Mouse (Mus musculus): ENCODE data around the gene Zfp866. TPM values are rescaled to one million over a fixed set of nuclear protein-coding genes. Genes with fewer than 3 reads are reported as not detected.
A peak's percentile ranks its signal among the peaks of the same experiment; 100 is the strongest.

Zfp866 gene
- polyA plus RNA-seq, 1 experiment from 2014 or later: 7.4 TPM

DNA sequence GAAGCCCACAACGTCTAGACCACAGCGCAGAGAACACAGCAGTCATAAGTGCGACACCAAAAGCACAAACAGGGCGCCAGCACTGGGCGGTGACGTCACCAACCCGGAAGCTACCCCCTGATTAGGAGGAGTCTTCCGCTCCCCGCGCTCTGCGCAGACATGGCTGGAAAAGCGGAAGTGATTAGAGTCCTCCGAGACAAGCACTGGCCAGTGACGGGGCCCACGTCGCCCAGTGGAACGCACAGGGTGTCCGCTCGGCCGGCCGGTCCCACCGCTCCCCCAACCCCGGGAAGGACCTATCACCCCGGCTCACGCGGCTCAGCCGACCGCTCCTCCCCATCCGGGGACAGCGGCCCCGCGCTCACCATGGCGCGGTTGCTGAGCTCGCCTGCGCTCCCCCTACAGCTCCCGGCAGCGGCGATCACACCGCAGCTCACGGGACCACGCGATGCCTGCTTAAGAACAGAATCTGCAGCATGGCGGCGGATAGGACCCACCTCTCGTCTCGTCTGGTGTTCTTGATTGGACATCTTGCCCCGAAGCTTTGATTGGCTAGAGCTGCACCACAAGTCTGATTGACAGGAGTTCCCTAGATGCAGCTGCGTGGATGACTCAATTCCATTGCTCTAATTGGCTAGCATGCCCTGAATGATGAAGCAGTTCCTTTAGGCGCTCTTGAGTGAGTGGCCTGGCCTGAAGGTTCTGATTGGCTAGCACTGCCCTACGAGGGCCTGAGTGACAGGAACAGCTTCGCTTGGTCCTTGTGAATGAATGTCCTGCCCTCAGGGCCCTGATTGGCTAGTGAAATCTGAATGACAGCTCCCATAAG, 74.4 kb downstream of the Zfp866 start:
- H3K27ac ChIP-seq (replicated peaks): peak overlapping the region; percentile 99
- under 1% methylated on average over 52 of the region's 52 CpGs for WGBS (ENCODE audit: insufficient replicate concordance)
- peak overlapping the region; percentile 75 for H3K4me2 ChIP-seq
- no peaks in the 10 kb centered on the region for H3K9me3 ChIP-seq (replicated peaks)
- ATAC-seq (ENCODE audit: insufficient read depth): peak; percentile 97
- peak overlapping the region; percentile 86 for H3K4me3 ChIP-seq (replicated peaks)
- H3K27me3 ChIP-seq: no peaks in the 10 kb centered on the region
- H3K36me3 ChIP-seq (replicated peaks): peaks cover 21% of the 10 kb centered on the region
- H3K4me1 ChIP-seq (replicated peaks): peaks cover 22% of the 10 kb centered on the region
- peak overlapping the region; percentile 94 for H3K9ac ChIP-seq

GRCm38 (mm10) chr8:69715366-69715765, 75.6 kb downstream of the Zfp866 start:
- WGBS (ENCODE audit: insufficient replicate concordance): 77% methylated on average over 6 of the region's 6 CpGs
- peaks cover 22% of the 10 kb centered on the region for H3K4me1 ChIP-seq (replicated peaks)
- peak overlapping the region; percentile 10; the same call in 1 of the 2 replicates for H3K27ac ChIP-seq (replicated peaks)
- H3K4me3 ChIP-seq (replicated peaks): peak overlapping the region; percentile 86
- no peaks in the 10 kb centered on the region for H3K27me3 ChIP-seq
- no peak for ATAC-seq (ENCODE audit: insufficient read depth)
- H3K9ac ChIP-seq: peak overlapping the region; percentile 40; the same call in 1 of the 2 replicates
- H3K4me2 ChIP-seq: peak overlapping the region; percentile 66
- H3K9me3 ChIP-seq (replicated peaks): no peaks in the 10 kb centered on the region
- peaks cover 31% of the 10 kb centered on the region for H3K36me3 ChIP-seq (replicated peaks)

DNA sequence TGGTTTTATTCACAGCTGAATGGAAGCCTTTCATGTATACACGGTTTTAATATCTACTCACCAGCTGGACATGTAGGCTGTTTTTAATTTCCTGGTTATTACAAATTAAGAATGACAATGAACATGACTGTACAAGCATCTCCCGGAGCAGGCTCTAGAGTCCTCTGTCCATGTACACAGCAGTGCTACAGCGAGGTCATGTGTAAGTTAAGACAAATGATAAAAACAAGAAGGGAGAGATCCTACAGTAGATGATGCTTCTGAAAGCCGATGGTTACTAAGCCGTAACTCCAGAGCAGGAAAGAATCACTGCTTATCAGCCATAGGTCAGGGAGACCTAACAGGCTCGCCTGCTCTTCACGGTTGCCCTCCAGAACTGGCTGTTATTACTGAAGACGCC, 77.5 kb downstream of the Zfp866 start:
- H3K36me3 ChIP-seq (replicated peaks): peaks cover 50% of the 10 kb centered on the region
- no peak for ATAC-seq (ENCODE audit: insufficient read depth)
- H3K9ac ChIP-seq: no peak overlapping the region
- H3K4me1 ChIP-seq (replicated peaks): peaks cover 22% of the 10 kb centered on the region
- no peaks in the 10 kb centered on the region for H3K9me3 ChIP-seq (replicated peaks)
- no peak overlapping the region for H3K4me3 ChIP-seq (replicated peaks)
- no peak overlapping the region for H3K4me2 ChIP-seq
- H3K27ac ChIP-seq (replicated peaks): no peak overlapping the region
- 58% methylated on average over 8 of the region's 8 CpGs for WGBS (ENCODE audit: insufficient replicate concordance)
- no peaks in the 10 kb centered on the region for H3K27me3 ChIP-seq

Other genes with a start within 250 kb of the Zfp866 start
- 6.9 and 7.2 TPM in 2 replicates for gene Zfp868, start 165.6 kb downstream of the Zfp866 start, polyA plus RNA-seq (2015; fragmentation: Nextera tagmentation; extraction: Ambion mirVana)
- gene Zfp964, start 136.7 kb downstream of the Zfp866 start, polyA plus RNA-seq (2015; fragmentation: Nextera tagmentation; extraction: Ambion mirVana): 0.44 and 0.54 TPM in 2 replicates
- 10.7 and 11.3 TPM in 2 replicates for gene Zfp869, start 80.5 kb downstream of the Zfp866 start, polyA plus RNA-seq (2015; fragmentation: Nextera tagmentation; extraction: Ambion mirVana)
- 2.0 and 2.2 TPM in 2 replicates for gene Zfp963, start 41.2 kb downstream of the Zfp866 start, polyA plus RNA-seq (2015; fragmentation: Nextera tagmentation; extraction: Ambion mirVana)
- 0.62 TPM in 1 of 2 replicates, not detected in the other for gene Gm20422, start 16.3 kb downstream of the Zfp866 start, polyA plus RNA-seq (2015; fragmentation: Nextera tagmentation; extraction: Ambion mirVana)
- 19.6 and 23.0 TPM in 2 replicates for gene Atp13a1, start within 50 bp of the Zfp866 start, polyA plus RNA-seq (2015; fragmentation: Nextera tagmentation; extraction: Ambion mirVana)
- 5.7 and 7.5 TPM in 2 replicates for gene Gmip, start 17.5 kb upstream of the Zfp866 start, polyA plus RNA-seq (2015; fragmentation: Nextera tagmentation; extraction: Ambion mirVana)
- 0.06 TPM in 2 replicates for gene Lpar2, start 31.3 kb upstream of the Zfp866 start, polyA plus RNA-seq (2015; fragmentation: Nextera tagmentation; extraction: Ambion mirVana)
- gene Pbx4, start 41.3 kb upstream of the Zfp866 start, polyA plus RNA-seq (2015; fragmentation: Nextera tagmentation; extraction: Ambion mirVana): 2.0 and 2.4 TPM in 2 replicates
- 0.03 and 0.06 TPM in 2 replicates for gene Cilp2, start 96.5 kb upstream of the Zfp866 start, polyA plus RNA-seq (2015; fragmentation: Nextera tagmentation; extraction: Ambion mirVana)
- 2.1 TPM in 2 replicates for gene Tssk6, start 111.0 kb upstream of the Zfp866 start, polyA plus RNA-seq (2015; fragmentation: Nextera tagmentation; extraction: Ambion mirVana)
- 89.7 and 96.9 TPM in 2 replicates for gene Ndufa13, start 111.4 kb upstream of the Zfp866 start, polyA plus RNA-seq (2015; fragmentation: Nextera tagmentation; extraction: Ambion mirVana)
- 0.51 and 0.54 TPM in 2 replicates for gene Yjefn3, start 111.5 kb upstream of the Zfp866 start, polyA plus RNA-seq (2015; fragmentation: Nextera tagmentation; extraction: Ambion mirVana)
- 28.0 and 32.2 TPM in 2 replicates for gene Gatad2a, start 205.2 kb upstream of the Zfp866 start, polyA plus RNA-seq (2015; fragmentation: Nextera tagmentation; extraction: Ambion mirVana)

Data from liver, embryonic 15.5 days (tissue).